Mouse (Mus musculus) thymus, adult 2 months (tissue): Measurements from ENCODE around the gene Mxi1. TPM values are rescaled to one million over a fixed set of nuclear protein-coding genes. Genes with fewer than 3 reads are reported as not detected.

ENCODE experiments used
- DNase-seq: peaks from one replicate; pipeline ENCODE4 v3.0.0; 2021
- H3K27ac ChIP-seq: fragments of 200-500 bp; 2 replicates; pipeline ENCODE4 v1.5.1; 2012; ENCODE audit warnings: low read length, control low read depth; ENCODE audit not compliant: control insufficient read depth, insufficient read depth
- H3K27me3 ChIP-seq: fragments of 200-500 bp; 2 replicates; pipeline ENCODE4 v1.6.1; 2012; ENCODE audit warnings: mild to moderate bottlenecking, low read length, moderate library complexity, mixed read lengths; ENCODE audit not compliant: control insufficient read depth, insufficient read depth
- H3K36me3 ChIP-seq: fragments of 200-500 bp; 2 replicates; pipeline ENCODE4 v1.6.1; 2012; ENCODE audit warnings: mild to moderate bottlenecking, low read length, moderate library complexity; ENCODE audit not compliant: control insufficient read depth, insufficient read depth
- H3K4me1 ChIP-seq: fragments of 200-500 bp; replicated peaks from 2 replicates; pipeline ENCODE4 v1.6.1; 2012; ENCODE audit warnings: low read length; ENCODE audit not compliant: control insufficient read depth, insufficient read depth
- H3K4me3 ChIP-seq: fragments of 200-500 bp; 2 replicates; pipeline ENCODE4 v1.5.1; 2012; ENCODE audit warnings: mild to moderate bottlenecking, low read length, control low read depth, moderate library complexity; ENCODE audit not compliant: control insufficient read depth, insufficient read depth
- CTCF ChIP-seq: fragments of 200-500 bp; IDR thresholded peaks from 2 replicates; pipeline ENCODE4 v1.5.1; 2012; ENCODE audit warnings: mild to moderate bottlenecking, control low read depth, low read length, moderate library complexity, borderline replicate concordance; ENCODE audit not compliant: control insufficient read depth, poor library complexity, insufficient read depth; ENCODE audit errors: extremely low read depth
- POLR2A ChIP-seq: fragments of 200-500 bp; IDR thresholded peaks from 2 replicates; pipeline ENCODE4 v1.6.1; 2012; ENCODE audit warnings: mild to moderate bottlenecking, low read length, control low read depth, moderate library complexity; ENCODE audit not compliant: control insufficient read depth, poor library complexity, insufficient read depth; ENCODE audit errors: extremely low read depth
- WGBS: fragments of 180-500 bp; shearing (Covaris S2); methylation state at CpG from one replicate; pipeline ENCODE4 v1.1.7; 2018; 5-methylcytosine and 5-hydroxymethylcytosine counted together
- polyA plus RNA-seq: library from polyadenylated mRNA; depleted of rRNA; stranded (reverse); fragments of >200 nt; gene quantifications from 2 replicates; pipeline ENCODE4 v1.2.3, GENCODE M21; 2012

The Mxi1 gene
- polyA plus RNA-seq, 1 experiment, result 29.1 TPM

GRCm38 (mm10) chr19:53407350-53407749 lies 97.0 kb downstream of the Mxi1 start:
- WGBS, result 82% methylated on average over 2 of the region's 2 CpGs
- DNase-seq, result no peak
- Histone ChIP-seq H3K36me3 (no peaks in the 10 kb centered on the region), H3K27me3 (no peaks in the 10 kb centered on the region), H3K4me1 (no peaks in the 10 kb centered on the region; the same call in 1 of the 2 replicates), H3K4me3 (no peak overlapping the region), H3K27ac (no peak overlapping the region)
- TF ChIP-seq POLR2A (no peak), CTCF (no peak)

DNA sequence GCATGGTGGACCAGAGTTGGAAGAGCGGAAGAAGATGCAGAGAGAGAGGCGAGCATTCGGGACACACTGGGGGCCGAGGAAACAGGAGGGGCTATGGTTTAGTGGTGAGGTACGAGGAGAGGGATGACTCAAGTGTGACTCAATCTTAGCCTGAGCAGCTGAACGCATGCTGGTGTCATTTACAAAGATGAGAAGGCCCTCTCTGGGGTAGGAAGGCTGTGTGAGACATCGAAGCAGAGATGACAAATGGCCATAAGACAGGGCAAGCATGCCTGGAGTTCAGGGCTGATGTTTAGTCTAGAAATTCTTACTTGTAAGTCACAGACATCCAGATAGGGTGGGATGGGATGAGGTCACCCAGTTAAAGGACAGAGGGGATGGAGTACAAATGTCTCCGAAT lies 98.1 kb downstream of the Mxi1 start:
- Histone ChIP-seq H3K4me3 (no peak overlapping the region), H3K27me3 (no peaks in the 10 kb centered on the region), H3K27ac (no peak overlapping the region), H3K36me3 (no peaks in the 10 kb centered on the region), H3K4me1 (peaks cover 2% of the 10 kb centered on the region)
- 92% methylated on average over 8 of the region's 8 CpGs for WGBS
- TF ChIP-seq POLR2A (no peak), CTCF (no peak)
- no peak for DNase-seq

- H3K4me1 ChIP-seq, result peaks cover 2% of the 10 kb centered on the region
- H3K27ac ChIP-seq, result no peak overlapping the region
- no peaks in the 10 kb centered on the region for H3K27me3 ChIP-seq
- no peak for TF ChIP-seq POLR2A
- no peak for TF ChIP-seq CTCF
- WGBS, result 65% methylated on average over 17 of the region's 17 CpGs
- no peak for DNase-seq
- H3K4me3 ChIP-seq, result no peak overlapping the region
- H3K36me3 ChIP-seq, result no peaks in the 10 kb centered on the region
These were observed 99.5 kb downstream of the Mxi1 start for GRCm38 (mm10) chr19:53409663-53410307.

- Histone ChIP-seq H3K27ac (no peak overlapping the region; the same call in 1 of the 2 replicates), H3K4me1 (peaks cover 2% of the 10 kb centered on the region)
- WGBS, result 93% methylated on average over 6 of the region's 6 CpGs
These were observed 102.0 kb downstream of the Mxi1 start for GRCm38 (mm10) chr19:53412149-53412848.

GRCm38 (mm10) chr19:53413617-53414380 lies 103.5 kb downstream of the Mxi1 start:
- no peak for DNase-seq
- H3K4me1 ChIP-seq, result peaks cover 2% of the 10 kb centered on the region
- no peak overlapping the region for H3K4me3 ChIP-seq
- no peaks in the 10 kb centered on the region for H3K27me3 ChIP-seq
- no peaks in the 10 kb centered on the region for H3K36me3 ChIP-seq
- H3K27ac ChIP-seq, result no peak overlapping the region
- TF ChIP-seq POLR2A (no peak), CTCF (no peak)
- WGBS, result 91% methylated on average over 15 of the region's 15 CpGs

More at GRCm38 (mm10) chr19:53412149-53412848, 102.0 kb downstream of the Mxi1 start:
- no peak for DNase-seq
- H3K36me3 ChIP-seq, result no peaks in the 10 kb centered on the region
- TF ChIP-seq POLR2A (no peak), CTCF (no peak)
- no peak overlapping the region for H3K4me3 ChIP-seq
- H3K27me3 ChIP-seq, result no peaks in the 10 kb centered on the region

DNA sequence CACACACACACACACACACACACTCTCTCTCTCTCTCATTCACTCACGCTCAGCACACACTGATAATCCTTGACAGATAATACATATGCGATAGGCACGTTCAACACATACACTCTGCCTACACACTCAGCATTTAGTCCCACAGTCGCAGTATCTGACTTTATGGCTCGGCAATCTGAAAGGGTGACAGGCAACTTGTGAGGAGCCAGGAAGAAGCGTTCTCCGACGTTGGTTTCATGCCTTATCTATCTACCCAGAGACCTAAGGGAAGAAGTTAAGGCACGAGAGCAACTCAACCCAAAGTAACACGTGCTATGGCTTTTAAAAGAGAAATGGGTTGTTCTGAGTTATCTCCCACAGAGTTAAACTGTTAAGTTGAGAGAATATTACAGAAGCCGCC lies 104.3 kb downstream of the Mxi1 start:
- H3K36me3 ChIP-seq, result no peaks in the 10 kb centered on the region
- TF ChIP-seq POLR2A (no peak), CTCF (no peak)
- WGBS, result 90% methylated on average over 11 of the region's 11 CpGs

More for the DNA sequence above, 104.3 kb downstream of the Mxi1 start:
- Histone ChIP-seq H3K27ac (no peak overlapping the region), H3K27me3 (no peaks in the 10 kb centered on the region), H3K4me1 (peaks cover 2% of the 10 kb centered on the region), H3K4me3 (no peak overlapping the region)
- no peak for DNase-seq
